Mouse (Mus musculus): ENCODE measurements around the gene Serpinb9. TPM values are rescaled to one million over a fixed set of nuclear protein-coding genes. Genes with fewer than 3 reads are reported as not detected.
"Not testable (repeated sequence)": the region's sequence is repeated elsewhere in the genome, so short reads cannot be mapped to it uniquely, and the experiment has no call there.

The Serpinb9 gene
- 1 to 10 TPM; 7.8 to 8.6 TPM for total RNA-seq (2021)
- long read RNA-seq, experiment 1, transcript Serpinb9-201 (7 exons, 3,397 nt): major isoform, 6 of 7 reads
- long read RNA-seq, experiment 1, partial matches to known transcripts: 0 of 7 reads
- long read RNA-seq, experiment 1, other reads (novel, unspliced or antisense): 1 of 7 reads
- long read RNA-seq, experiment 2, transcript Serpinb9-201 (7 exons, 3,397 nt): major isoform, 14 of 17 reads
- long read RNA-seq, experiment 2, partial matches to known transcripts: 1 of 17 reads
- long read RNA-seq, experiment 2, other reads (novel, unspliced or antisense): 2 of 17 reads

DNA sequence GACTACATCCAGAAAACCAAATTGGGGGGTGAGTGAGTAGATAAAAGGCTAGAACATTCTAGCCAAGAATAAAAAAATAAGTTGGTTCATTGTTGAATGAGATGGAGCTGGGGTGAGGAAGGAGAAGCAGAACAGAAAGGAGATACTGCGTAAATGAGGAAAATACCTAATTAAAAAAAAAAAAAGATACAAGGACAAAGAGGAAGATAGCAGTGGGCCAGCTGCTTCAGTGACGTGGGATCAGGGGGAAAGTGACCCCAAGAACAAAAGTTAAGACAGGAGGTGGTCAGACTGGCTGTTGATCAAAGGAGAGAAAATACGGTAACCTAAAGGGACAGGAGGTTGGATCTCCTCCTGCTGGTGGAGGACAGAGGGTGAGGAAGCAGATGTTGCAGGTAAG lies at the start of gene Serpinb9:
TSS of gene Serpinb9 (plus strand) at position 301 of the 400 bp plus-strand sequence.
- DNase-seq: no peak
- intact Hi-C loops (cut with DNase I): loop anchor here (2.0 to 5.0 kb wide), 3 partner anchors 36 to 101 kb away; partner anchors contain the start of genes Serpinb1b and Serpinb6b

DNA sequence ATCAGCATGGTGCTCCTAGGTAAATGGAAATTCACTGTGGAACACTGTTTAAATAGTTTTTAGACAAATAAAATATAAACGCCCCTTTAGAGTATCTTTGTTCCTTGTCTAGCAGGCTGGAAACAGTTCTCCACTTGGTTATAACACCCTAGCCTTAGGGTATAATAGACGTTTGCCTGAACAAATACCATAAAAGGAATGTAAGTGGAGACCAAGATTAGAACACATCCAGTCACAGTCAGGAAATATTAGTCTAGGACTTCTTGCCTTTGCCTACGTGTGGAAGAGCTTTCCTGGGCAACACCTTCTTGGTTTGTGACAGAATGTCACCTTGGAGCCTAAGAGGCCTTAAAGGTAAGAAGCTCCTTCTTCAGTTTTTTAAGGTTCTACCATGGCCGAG lies 46.5 kb upstream of the Serpinb9 start:
- DNase-seq: no peak
- intact Hi-C loops (cut with DNase I): no loop called here

DNA sequence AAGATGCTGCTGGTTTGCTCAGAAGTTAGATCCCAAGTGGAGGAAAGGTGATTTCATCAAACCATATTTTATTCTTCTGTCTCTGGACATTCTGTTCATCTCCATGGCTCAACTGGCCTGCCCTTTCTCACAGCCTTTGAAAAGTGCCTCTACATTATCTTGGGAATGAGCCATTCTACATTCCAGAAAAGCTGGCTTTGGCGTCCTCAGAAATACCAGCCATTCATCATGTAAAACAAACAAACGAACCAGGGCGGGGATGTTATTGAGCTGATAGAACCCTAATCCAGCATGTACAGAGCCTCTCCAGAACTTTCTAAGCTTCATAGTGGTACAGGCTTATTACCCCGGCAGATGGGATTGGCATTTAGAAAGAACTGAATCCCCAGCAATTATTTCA lies 45.1 kb upstream of the Serpinb9 start:
- no peak for DNase-seq
- intact Hi-C loops (cut with DNase I): no loop called here

DNA sequence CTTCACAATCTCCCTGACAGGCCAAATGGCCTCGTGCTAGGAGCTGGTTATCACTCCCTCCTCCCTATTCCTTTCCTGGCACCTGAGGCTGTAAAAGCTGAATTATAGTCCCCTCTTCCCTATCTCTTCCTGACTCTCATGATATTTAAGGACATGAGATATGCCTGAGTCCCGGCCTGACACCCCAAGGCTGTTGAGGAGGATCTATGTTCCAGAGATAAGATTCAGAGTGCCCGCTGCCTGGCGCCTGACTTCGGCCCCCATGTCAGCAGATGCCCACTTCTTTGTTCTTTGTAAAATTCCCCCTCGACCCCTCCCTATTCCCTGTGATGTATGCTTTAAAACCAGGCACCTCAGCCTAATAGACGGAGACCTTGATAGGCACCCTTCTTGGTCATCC lies 44.5 kb upstream of the Serpinb9 start:
- not testable (repeated sequence) for DNase-seq

DNA sequence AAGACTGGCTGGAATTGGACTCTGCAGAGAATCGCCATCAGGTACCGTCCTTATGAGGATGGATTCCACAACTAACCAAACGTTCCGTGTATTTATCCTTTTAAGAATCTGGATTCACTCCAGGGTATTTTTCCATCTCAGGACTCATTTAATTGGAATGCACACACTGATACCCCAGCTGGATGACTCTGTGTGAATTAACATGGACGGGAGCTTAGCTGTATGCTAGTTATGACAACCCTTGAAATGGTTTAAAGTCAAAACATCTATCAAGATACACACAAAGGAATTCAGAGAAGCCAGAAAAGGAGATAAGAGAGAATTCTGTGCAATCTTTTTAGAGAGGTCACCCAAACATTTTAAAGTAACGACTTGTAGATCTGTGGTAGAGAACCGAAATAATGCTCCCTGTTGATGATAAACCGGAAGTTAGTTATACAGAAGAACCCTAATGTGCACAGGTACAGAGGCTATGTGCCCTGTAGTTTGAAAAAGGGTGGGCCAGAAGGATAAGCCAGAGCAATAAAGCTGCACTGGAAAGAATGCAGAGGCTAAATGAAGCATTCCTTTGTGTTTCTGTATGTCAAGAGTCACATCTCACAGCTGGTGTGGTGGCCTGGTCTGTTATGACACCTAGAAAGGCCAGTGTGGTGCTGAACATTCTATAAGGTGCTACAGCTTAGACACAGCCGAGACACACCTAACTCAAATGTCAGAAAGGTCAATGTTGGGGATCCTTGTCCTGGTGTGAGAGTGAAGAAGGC lies 38.9 kb upstream of the Serpinb9 start:
- DNase-seq: no peak
- intact Hi-C loops (cut with DNase I): loop anchor here (2.0 kb wide), 2 partner anchors 39 to 61 kb away; no protein-coding TSS in a partner anchor

More for the DNA sequence above, 44.5 kb upstream of the Serpinb9 start:
- intact Hi-C loops (cut with DNase I): not testable (repeated sequence)

DNA sequence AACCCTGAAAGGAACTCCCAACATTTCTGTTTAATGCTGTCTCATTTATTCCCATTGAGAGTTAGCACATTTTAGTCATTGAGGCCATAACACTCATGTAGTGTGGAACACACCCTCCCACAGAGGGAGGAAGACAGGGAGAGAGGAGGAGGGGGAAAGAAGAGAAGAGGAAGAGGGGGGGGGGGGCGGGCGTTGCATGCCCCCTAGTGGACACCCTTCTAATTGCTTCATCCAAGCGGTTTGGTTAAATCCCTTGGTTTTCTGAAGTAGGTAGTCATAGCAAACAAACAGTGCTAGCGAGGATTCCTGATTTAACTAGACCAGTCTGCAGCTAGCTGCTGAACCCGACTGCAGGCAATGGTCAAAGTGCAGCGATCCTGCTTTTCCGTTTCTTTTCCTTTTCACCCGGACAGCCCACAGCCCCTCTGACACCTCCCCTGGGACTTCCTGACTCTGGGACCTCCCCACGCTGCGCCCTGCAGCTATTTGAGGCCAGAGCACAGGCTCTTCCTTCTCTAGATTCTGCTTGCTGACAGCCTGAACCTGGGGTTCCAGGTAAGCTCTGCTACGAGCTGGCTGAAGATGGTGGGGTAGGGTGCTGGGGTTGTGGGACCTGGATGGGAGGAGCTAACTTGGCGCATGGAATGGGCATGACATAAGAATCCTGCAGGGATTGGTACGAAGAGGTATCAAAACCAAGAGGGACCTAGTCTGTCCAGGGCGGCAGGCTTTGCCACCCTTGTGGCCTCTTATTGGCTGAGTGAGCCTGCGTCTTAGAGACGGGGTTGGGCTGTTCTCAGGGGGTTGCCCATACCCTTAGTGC lies 37.9 kb upstream of the Serpinb9 start, which contains the start of gene Serpinb6b:
TSS of gene Serpinb6b (plus strand) at position 221 of the 823 bp plus-strand sequence.
- peak; percentile 35 to 50 for DNase-seq
- intact Hi-C loops (cut with DNase I): loop anchor here (2.0 to 5.0 kb wide), 4 partner anchors 37 to 107 kb away; partner anchors contain the start of gene Serpinb9

DNA sequence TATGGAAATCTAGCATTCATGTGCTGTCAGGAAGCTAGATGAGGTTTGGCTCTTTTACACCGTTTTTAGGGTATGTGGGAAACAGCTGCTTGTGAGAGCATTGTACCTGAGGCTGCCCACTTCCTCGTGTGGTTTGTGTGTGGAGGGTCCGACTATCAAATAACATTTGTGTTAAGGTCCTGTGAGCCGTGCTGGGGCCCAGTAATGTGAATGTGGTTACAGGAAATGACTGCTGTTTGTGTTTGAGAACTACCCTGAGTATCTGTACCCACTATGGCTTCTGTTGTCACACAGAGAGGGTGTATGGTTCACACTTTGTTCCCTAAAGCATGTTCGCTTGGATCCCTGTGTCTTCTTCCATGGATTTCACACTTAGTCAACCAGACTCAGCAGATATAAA lies 36.9 kb upstream of the Serpinb9 start:
- intact Hi-C loops (cut with DNase I): loop anchor here (5.0 kb wide), 2 partner anchors 36 to 106 kb away; partner anchors contain the start of gene Serpinb9
- no peak for DNase-seq

DNA sequence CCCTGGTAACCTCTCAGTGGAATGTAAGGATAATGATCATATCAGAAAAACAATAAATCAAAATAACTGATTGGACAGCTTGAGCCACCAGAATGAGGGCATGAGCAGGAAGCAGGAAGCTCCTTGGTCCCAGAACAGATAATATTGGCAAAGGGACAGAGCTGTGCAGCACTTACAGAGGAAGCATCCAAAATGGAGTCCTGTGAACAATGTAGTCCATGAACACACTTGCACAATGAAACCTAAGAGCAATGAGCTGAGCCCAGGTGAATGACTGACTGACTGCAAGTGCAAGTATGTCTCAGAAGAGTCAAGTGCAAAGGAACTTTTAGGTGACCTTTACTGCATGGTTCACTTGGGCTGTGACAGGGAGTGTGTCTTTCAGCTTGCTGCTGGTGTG lies 35.8 kb upstream of the Serpinb9 start:
- intact Hi-C loops (cut with DNase I): loop anchor here (5.0 kb wide), 2 partner anchors 35 to 105 kb away; partner anchors contain the start of gene Serpinb9
- DNase-seq: no peak

DNA sequence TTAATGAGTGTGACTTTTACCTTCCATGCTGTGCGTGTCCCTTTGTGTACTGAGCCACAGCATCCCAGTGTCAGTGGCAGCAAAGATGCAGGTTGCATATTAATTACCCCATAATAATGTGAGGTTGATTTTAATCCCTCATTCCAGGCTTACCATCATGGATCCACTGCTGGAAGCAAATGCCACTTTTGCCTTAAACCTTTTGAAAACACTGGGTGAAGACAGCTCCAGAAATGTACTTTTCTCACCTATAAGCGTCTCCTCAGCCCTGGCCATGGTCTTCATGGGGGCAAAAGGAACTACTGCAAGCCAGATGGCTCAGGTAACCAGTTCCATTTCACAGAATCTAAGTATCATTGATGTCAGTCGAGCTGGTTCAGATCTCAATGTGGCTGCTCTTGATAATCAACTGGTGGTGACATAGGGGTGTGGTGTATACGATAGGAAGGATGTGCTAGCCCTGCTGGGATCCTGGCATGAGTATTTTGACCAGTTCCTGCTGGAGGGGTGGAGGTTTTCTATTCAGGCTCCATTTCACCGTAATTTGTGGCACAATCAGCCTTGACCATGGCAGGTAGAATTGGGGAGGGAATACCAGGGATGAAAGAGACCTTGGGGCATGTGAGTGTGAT lies 34.6 kb upstream of the Serpinb9 start:
- intact Hi-C loops (cut with DNase I): loop anchor here (5.0 kb wide), 2 partner anchors 34 to 104 kb away; partner anchors contain the start of gene Serpinb9
- no peak for DNase-seq

DNA sequence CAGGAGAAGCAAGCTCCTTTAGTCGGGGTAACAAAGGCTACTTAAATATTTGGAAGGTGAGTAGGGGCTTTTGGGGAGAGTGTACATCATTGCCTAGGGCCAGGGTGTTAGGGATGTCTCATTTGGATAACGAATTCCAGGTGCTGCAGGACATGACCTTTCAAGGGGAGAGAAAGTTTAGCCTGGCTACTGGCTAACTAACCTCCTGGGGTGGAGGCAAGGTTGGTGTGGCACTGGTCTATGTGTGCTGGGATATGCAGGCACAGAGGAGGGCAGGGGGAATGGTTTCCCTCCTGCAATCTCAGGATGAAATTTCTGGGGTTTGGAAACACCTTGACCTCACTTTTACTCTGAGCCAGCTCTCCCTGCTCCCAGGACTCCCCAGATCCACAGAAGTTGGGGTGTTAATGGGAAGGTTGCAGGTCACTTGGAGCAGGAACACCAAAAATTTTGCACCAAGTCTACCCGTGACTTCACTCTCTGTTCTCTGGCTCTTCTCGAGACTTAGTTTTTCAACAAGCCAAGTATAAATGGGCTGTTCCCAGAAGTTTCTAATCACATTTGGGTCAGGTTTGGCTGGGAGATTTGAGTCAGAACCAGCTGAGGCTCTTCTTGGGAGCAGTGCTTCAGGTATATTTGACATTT lies 33.9 kb upstream of the Serpinb9 start:
- no peak for DNase-seq
- intact Hi-C loops (cut with DNase I): loop anchor here (5.0 kb wide), 2 partner anchors 33 to 103 kb away; partner anchors contain the start of gene Serpinb9

DNA sequence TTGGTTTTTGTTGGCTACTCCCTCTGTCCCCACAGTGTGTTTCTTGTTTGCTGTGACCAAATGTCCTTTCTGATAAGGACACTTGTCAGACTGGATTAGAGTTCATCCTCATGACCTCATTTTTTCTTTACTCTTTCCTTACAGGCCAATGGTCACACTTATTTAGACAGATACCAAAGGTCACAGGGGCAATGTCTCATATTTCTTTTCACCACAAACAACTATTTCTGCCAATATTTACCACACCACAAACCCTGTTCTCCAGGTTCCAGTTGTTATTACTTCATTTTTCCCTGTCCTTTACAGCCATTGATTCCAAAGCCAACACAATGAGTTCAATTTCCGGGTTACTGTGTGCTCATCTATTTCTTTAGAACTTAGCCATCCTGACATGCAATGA lies 33.4 kb upstream of the Serpinb9 start:
- DNase-seq: no peak
- intact Hi-C loops (cut with DNase I): loop anchor here (5.0 kb wide), 2 partner anchors 33 to 103 kb away; partner anchors contain the start of gene Serpinb9

DNA sequence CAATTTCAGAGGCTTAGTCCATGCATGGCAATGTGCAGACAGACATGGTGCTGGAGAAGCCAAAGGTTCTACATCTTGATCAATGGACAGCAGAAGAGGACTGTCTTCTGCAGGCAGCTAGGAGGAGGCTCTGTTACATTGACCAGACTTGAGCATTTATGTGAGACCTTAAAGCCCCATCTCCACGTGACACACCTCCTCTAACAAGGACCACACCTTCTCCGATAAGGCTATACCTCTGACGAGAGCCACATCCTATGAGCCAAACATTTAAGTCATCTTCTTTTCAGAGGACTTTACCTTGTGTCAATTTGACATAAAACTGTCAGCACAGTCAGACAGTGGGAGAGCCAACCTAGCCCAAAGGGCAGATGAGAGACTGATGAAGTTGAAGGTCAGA lies 32.3 kb upstream of the Serpinb9 start:
- intact Hi-C loops (cut with DNase I): no loop called here
- DNase-seq: no peak

DNA sequence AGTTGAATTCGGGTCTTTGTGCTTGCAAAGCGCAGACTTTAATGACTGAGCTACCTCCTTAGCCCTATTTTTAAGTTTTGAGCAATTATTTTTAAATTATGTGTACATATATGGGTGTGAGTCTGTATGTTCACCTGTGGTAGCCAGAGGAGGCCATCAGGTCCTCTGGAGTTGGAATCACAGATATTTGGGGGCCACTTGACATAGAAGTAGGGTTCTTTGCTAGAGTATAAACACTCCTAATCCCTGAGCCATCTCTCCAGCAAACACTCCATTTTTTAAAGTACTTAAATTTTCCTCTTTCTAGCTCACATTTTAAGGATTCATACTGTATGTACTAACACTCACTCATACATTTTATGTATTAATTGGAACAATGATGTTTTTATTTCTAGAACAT lies 28.8 kb upstream of the Serpinb9 start:
- DNase-seq: no peak
- intact Hi-C loops (cut with DNase I): no loop called here

DNA sequence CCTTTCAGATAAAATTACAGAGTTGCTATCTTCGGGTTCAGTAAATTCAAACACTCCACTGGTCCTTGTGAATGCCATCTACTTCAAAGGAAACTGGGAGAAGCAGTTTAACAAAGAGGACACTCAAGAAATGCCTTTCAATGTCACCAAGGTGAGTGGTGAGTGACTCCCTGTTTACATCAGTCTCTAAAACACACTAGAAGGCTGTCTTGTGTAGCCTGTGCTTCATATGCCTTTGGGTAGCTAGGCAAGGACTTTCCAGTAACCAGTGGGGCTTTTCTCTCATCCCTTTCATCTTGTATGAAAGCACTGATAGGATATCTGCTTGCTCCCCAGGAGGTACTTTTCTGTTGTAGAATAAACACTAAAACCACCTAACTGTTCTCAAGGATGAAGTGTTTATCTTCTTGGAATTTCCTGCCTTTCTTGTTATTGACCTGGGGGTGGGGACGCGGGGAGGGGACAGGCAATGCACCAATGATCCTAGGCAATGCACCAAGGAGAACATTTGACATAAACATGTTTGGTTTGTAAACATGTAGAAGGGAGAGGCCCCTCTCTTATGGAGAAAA lies 28.1 kb upstream of the Serpinb9 start:
- intact Hi-C loops (cut with DNase I): no loop called here
- DNase-seq: no peak

DNA sequence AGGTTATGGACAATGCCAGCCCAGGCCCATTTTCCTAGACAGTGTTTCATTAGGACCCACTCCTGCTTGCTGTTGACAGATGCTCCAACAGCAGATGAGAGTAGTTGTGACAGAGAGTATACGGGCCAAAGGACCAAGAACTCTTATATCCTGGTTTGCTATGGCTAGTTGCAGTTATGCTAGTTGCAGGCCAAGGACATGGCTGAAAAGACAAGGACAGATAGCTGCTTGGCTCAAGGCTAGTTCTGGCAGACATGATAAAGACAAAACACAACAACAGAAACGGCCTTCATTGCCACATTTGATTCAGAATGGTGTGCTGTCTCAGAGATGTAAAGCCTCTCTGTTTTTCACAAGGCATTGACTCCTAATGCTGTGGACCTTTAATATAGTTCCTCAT lies 27.3 kb upstream of the Serpinb9 start:
- DNase-seq: no peak
- intact Hi-C loops (cut with DNase I): no loop called here

DNA sequence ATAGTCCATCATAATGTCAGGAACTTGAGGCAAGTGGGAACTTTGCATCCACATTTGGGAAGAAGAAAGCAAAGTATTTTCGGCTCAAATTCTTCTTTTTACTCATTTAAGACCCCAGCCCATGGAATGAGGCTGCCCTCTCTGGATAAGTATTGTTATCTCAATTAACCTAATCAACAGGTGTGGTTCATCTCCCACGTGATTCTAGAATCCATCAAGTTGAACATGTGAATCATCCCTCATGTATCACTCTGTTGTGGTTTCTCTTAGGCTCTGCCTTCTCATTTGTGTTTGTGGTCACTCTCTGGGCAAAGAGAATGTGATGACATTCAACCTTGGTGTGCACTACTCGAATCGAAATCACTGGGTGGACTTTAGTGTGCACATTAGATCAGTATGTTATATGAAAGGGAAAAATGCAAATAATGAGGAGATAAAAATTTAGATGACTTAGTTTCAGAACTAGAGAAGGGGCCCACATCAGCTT lies 20.5 kb upstream of the Serpinb9 start:
- no peak for DNase-seq
- intact Hi-C loops (cut with DNase I): no loop called here

DNA sequence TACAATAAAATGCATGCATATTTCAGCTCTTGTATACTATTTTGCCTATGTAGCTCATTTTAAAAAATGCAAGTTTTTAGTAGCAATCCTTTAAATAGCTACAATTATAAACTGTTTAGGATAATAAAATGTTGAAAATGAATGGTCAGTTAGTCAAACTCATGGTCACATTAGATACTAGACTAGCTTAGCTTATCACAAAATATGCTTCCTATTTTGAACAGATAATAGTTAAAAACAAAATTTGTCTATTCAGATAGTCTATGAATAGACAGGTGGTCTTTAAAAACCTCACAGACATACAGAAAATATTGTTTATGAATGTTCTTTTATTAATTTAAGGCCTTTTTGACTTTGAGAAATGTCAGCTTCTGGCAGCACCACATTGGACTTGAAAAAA lies 16.8 kb upstream of the Serpinb9 start:
- intact Hi-C loops (cut with DNase I): no loop called here
- DNase-seq: no peak

DNA sequence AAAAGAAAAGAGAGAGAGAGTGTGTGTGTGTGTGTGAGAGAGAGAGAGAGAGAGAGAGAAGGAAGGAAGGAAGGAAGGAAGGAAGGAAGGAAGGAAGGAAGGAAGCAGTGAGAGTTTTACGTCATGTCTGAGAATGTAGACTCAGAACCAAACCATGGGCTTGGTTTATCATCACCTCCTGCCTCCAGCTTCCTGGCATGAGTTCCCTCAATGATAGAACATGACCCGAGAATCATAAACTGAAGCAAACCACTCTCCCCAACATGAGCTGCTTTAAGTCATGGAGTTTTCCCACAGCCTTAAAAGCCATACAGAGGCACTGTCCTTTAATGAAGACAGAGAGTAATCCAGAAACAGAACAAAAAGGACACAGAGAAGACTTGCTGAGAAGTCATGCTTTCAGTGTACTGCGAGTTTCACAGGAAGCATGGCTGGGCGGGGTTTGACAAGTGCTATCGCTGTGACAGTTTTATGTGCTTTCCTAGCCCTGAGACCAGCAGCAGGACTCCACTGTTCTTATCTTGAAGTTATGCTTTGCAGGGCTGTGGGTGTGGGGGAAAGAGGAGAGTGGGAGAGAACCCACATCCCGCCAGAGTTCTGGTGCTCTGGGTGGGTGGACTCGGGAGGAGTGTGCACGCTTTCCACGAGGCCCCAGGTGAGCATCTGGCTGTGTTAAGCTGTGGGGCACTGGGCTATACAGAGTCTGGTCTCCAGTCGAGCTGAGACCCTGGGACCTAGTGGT lies 9.7 kb upstream of the Serpinb9 start:
- no peak for DNase-seq
- intact Hi-C loops (cut with DNase I): no loop called here
